Mouse (Mus musculus): Measurements from ENCODE around the gene Spata31d1a. TPM values are rescaled to one million over a fixed set of nuclear protein-coding genes. Genes with fewer than 3 reads are reported as not detected.
"Not testable (repeated sequence)": the region's sequence is repeated elsewhere in the genome, so short reads cannot be mapped to it uniquely, and the experiment has no call there.

The Spata31d1a gene
- polyA plus RNA-seq, 1 experiment from 2014 or later: 0.05 TPM

- Histone ChIP-seq H3K27ac (no peak within 1 kb of the TSS), H3K4me2 (no peak within 1 kb of the TSS), H3K9ac (no peak within 1 kb of the TSS), H3K4me1 (no peaks in the 10 kb centered on the region), H3K9me3 (replicated peaks) (no peaks in the 10 kb centered on the region), H3K36me3 (ENCODE audit: poor library complexity, severe bottlenecking) (no peaks in the 10 kb centered on the region), H3K27me3 (no peaks in the 10 kb centered on the region), H3K4me3 (no peak within 1 kb of the TSS)
- no peak for ATAC-seq
- 45% methylated on average over 7 of the region's 7 CpGs for WGBS
Measured at GRCm38 (mm10) chr13:59731652-59732051, 21.5 kb upstream of the Spata31d1a start, which contains the start of gene Spata31d1d. Gene Spata31d1d, minus strand, starts transcription at chr13:59731752.

GRCm38 (mm10) chr13:59728378-59729093 is 18.4 kb upstream of the Spata31d1a start:
- WGBS: 27% methylated on average over 7 of the region's 7 CpGs
- no peaks in the 10 kb centered on the region for H3K9me3 ChIP-seq (replicated peaks)

GRCm38 (mm10) chr13:59726139-59726867 is 16.2 kb upstream of the Spata31d1a start:
- no peak for ATAC-seq
- H3K27ac ChIP-seq: no peak overlapping the region
- H3K4me3 ChIP-seq: 0 out of 2 replicates have a peak overlapping the region, but pooled peaks have one; percentile 4
- H3K4me2 ChIP-seq: peak overlapping the region; percentile 41
- H3K27me3 ChIP-seq: no peaks in the 10 kb centered on the region
- peaks cover 4% of the 10 kb centered on the region; the same call in 1 of the 2 replicates for H3K4me1 ChIP-seq
- no peaks in the 10 kb centered on the region for H3K36me3 ChIP-seq (ENCODE audit: poor library complexity, severe bottlenecking)
- 35% methylated on average over 29 of the region's 29 CpGs for WGBS
- H3K9me3 ChIP-seq (replicated peaks): no peaks in the 10 kb centered on the region
- H3K9ac ChIP-seq: peak overlapping the region; percentile 4; the same call in 1 of the 2 replicates

More at GRCm38 (mm10) chr13:59728378-59729093, 18.4 kb upstream of the Spata31d1a start:
- Histone ChIP-seq H3K36me3 (ENCODE audit: poor library complexity, severe bottlenecking) (no peaks in the 10 kb centered on the region), H3K4me3 (no peak overlapping the region), H3K4me2 (no peak overlapping the region), H3K27ac (no peak overlapping the region), H3K4me1 (peaks cover 4% of the 10 kb centered on the region; the same call in 1 of the 2 replicates), H3K27me3 (no peaks in the 10 kb centered on the region), H3K9ac (0 out of 2 replicates have a peak overlapping the region, but pooled peaks have one; percentile 21)
- ATAC-seq: peak; percentile 87

GRCm38 (mm10) chr13:59722089-59722488 is 12.0 kb upstream of the Spata31d1a start:
- ATAC-seq; H3K4me1 ChIP-seq; H3K27me3 ChIP-seq; H3K9me3 ChIP-seq (replicated peaks); H3K9ac ChIP-seq; H3K4me3 ChIP-seq; H3K36me3 ChIP-seq (ENCODE audit: poor library complexity, severe bottlenecking); H3K27ac ChIP-seq; H3K4me2 ChIP-seq: not testable (repeated sequence)
- 71% methylated on average over 1 of the region's 1 CpGs for WGBS

GRCm38 (mm10) chr13:59719475-59719874 is 9.3 kb upstream of the Spata31d1a start:
- WGBS: 90% methylated on average over 1 of the region's 1 CpGs
- no peak overlapping the region for H3K4me2 ChIP-seq
- no peaks in the 10 kb centered on the region for H3K27me3 ChIP-seq
- H3K27ac ChIP-seq: no peak overlapping the region
- H3K9ac ChIP-seq: no peak overlapping the region
- H3K4me1 ChIP-seq: no peaks in the 10 kb centered on the region
- H3K36me3 ChIP-seq (ENCODE audit: poor library complexity, severe bottlenecking): no peaks in the 10 kb centered on the region
- H3K4me3 ChIP-seq: no peak overlapping the region
- H3K9me3 ChIP-seq (replicated peaks): no peaks in the 10 kb centered on the region
- ATAC-seq: no peak

GRCm38 (mm10) chr13:59718857-59719440 is 8.8 kb upstream of the Spata31d1a start:
- not testable (repeated sequence) for H3K9me3 ChIP-seq (replicated peaks); H3K27ac ChIP-seq; ATAC-seq; H3K27me3 ChIP-seq; H3K36me3 ChIP-seq (ENCODE audit: poor library complexity, severe bottlenecking); H3K9ac ChIP-seq; H3K4me1 ChIP-seq; H3K4me3 ChIP-seq; H3K4me2 ChIP-seq
- WGBS: 53% methylated on average over 6 of the region's 6 CpGs

- 53% methylated on average over 3 of the region's 3 CpGs for WGBS
- Histone ChIP-seq H3K36me3 (ENCODE audit: poor library complexity, severe bottlenecking) (no peaks in the 10 kb centered on the region), H3K4me1 (no peaks in the 10 kb centered on the region), H3K4me3 (no peak overlapping the region), H3K27me3 (no peaks in the 10 kb centered on the region), H3K4me2 (no peak overlapping the region), H3K27ac (no peak overlapping the region), H3K9me3 (replicated peaks) (no peaks in the 10 kb centered on the region), H3K9ac (no peak overlapping the region)
- ATAC-seq: no peak
Measured at GRCm38 (mm10) chr13:59713710-59714109, 3.6 kb upstream of the Spata31d1a start.

- ATAC-seq; H3K36me3 ChIP-seq (ENCODE audit: poor library complexity, severe bottlenecking); H3K27me3 ChIP-seq; H3K4me1 ChIP-seq; H3K9ac ChIP-seq; H3K4me3 ChIP-seq; H3K27ac ChIP-seq; H3K9me3 ChIP-seq (replicated peaks); H3K4me2 ChIP-seq: not testable (repeated sequence)
- WGBS: 73% methylated on average over 3 of the region's 3 CpGs
Measured at GRCm38 (mm10) chr13:59711984-59712383, 1.9 kb upstream of the Spata31d1a start, which contains the start of gene Spata31d1b. Gene Spata31d1b, plus strand, starts transcription at chr13:59712284.

GRCm38 (mm10) chr13:59704562-59704961 is 5.6 kb downstream of the Spata31d1a start:
- peak; percentile 19; the same call in 1 of the 2 replicates for ATAC-seq
- Histone ChIP-seq H3K9me3 (replicated peaks) (no peaks in the 10 kb centered on the region), H3K4me3 (no peak overlapping the region), H3K4me1 (no peaks in the 10 kb centered on the region), H3K36me3 (ENCODE audit: poor library complexity, severe bottlenecking) (no peaks in the 10 kb centered on the region), H3K27me3 (no peaks in the 10 kb centered on the region), H3K27ac (peak overlapping the region; percentile 6; the same call in 1 of the 2 replicates), H3K9ac (peak overlapping the region; percentile 26; the same call in 1 of the 2 replicates), H3K4me2 (no peak overlapping the region)
- 58% methylated on average over 12 of the region's 12 CpGs for WGBS

GRCm38 (mm10) chr13:59703514-59703913 is 6.6 kb downstream of the Spata31d1a start:
- Histone ChIP-seq H3K36me3 (ENCODE audit: poor library complexity, severe bottlenecking) (no peaks in the 10 kb centered on the region), H3K4me1 (no peaks in the 10 kb centered on the region), H3K4me2 (no peak overlapping the region), H3K27me3 (no peaks in the 10 kb centered on the region), H3K27ac (no peak overlapping the region), H3K9me3 (replicated peaks) (no peaks in the 10 kb centered on the region), H3K4me3 (no peak overlapping the region), H3K9ac (no peak overlapping the region)
- ATAC-seq: no peak
- 86% methylated on average over 12 of the region's 12 CpGs for WGBS

GRCm38 (mm10) chr13:59700137-59700536 is 10.0 kb downstream of the Spata31d1a start:
- H3K9ac ChIP-seq; H3K4me2 ChIP-seq; H3K4me1 ChIP-seq; H3K27ac ChIP-seq; H3K9me3 ChIP-seq (replicated peaks); H3K27me3 ChIP-seq; H3K36me3 ChIP-seq (ENCODE audit: poor library complexity, severe bottlenecking); ATAC-seq; H3K4me3 ChIP-seq: not testable (repeated sequence)
- WGBS: 58% methylated on average over 1 of the region's 1 CpGs

- ATAC-seq: no peak
- Histone ChIP-seq H3K9me3 (replicated peaks) (no peaks in the 10 kb centered on the region), H3K36me3 (ENCODE audit: poor library complexity, severe bottlenecking) (no peaks in the 10 kb centered on the region), H3K27me3 (no peaks in the 10 kb centered on the region), H3K4me3 (no peak overlapping the region), H3K9ac (no peak overlapping the region), H3K27ac (no peak overlapping the region), H3K4me1 (no peaks in the 10 kb centered on the region), H3K4me2 (no peak overlapping the region)
- 89% methylated on average over 8 of the region's 8 CpGs for WGBS
Measured at GRCm38 (mm10) chr13:59699131-59699530, 11.0 kb downstream of the Spata31d1a start.

All from forebrain, embryonic 13.5 days (tissue).